ENCODE assay signal across 8 mouse cellular contexts in the genomic region with DNA sequence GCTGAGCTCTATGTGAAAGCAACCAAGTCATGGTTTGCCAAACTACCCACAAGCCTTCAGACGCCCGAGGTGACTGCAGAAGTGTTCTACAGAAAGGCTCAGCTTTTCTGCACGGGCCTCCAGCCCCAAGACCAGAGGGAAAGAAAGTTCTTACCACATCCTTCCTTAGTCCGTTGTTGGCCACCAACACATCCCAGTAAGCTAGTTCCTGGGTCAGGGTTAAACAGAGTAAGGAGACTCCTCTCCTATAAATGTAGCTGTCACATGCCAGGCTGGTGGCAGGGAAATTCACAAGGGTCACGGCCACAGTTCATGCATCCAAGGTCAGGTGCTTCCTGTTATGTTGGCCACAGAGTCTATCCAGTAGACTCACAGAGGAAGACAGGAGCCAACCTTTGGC. TPM values are rescaled to one million over a fixed set of nuclear protein-coding genes. Genes with fewer than 3 reads are reported as not detected.
DNase-seq lines count a peak whose midpoint lies in the region; ATAC-seq and TF ChIP-seq lines count a peak whose summit lies in the region.

No protein-coding gene starts in this region.

- no peak for ATAC-seq in kidney, embryonic 15.5 days (replicated peaks; ENCODE audit: low FRiP score)
- ATAC-seq in midbrain, embryonic 14.5 days (ENCODE audit: low FRiP score, low TSS enrichment): no peak

- H3K27ac ChIP-seq in liver, adult 2 months (replicated peaks; ENCODE audit: insufficient read depth, low read depth, low read length): peak overlapping the region; percentile 75
- peak overlapping the region; percentile 65 for H3K27ac ChIP-seq in bone marrow, adult 2 months (ENCODE audit: control insufficient read depth, insufficient read depth, low read depth, low read length, poor library complexity)
- peak overlapping the region; percentile 96; the same call in 1 of the 2 replicates for H3K27ac ChIP-seq in kidney, embryonic 15.5 days
- no peak overlapping the region for H3K27ac ChIP-seq in midbrain, embryonic 14.5 days (replicated peaks; ENCODE audit: low read depth, low read length)

- H3K36me3 ChIP-seq in liver, adult 2 months (ENCODE audit: control insufficient read depth, insufficient read depth, low read length): no peaks in the 10 kb centered on the region
- peaks cover 19% of the 10 kb centered on the region for H3K36me3 ChIP-seq in kidney, embryonic 15.5 days
- peaks cover 9% of the 10 kb centered on the region for H3K36me3 ChIP-seq in splenic B cell, adult 2 months (ENCODE audit: control insufficient read depth, insufficient read depth, low read length, poor library complexity, severe bottlenecking)
- peaks cover 9% of the 10 kb centered on the region; the same call in 1 of the 2 replicates for H3K36me3 ChIP-seq in midbrain, embryonic 14.5 days (ENCODE audit: control insufficient read depth, insufficient read depth, low read length)

- no peaks in the 10 kb centered on the region for H3K9me3 ChIP-seq in kidney, embryonic 15.5 days (replicated peaks)
- no peaks in the 10 kb centered on the region for H3K9me3 ChIP-seq in midbrain, embryonic 14.5 days (ENCODE audit: control insufficient read depth, low read length)

- H3K4me3 ChIP-seq in liver, adult 2 months (ENCODE audit: insufficient read depth, low read depth, low read length): no peak overlapping the region
- no peak overlapping the region for H3K4me3 ChIP-seq in bone marrow, adult 2 months (replicated peaks; ENCODE audit: control insufficient read depth, low read depth, low read length)
- no peak overlapping the region for H3K4me3 ChIP-seq in kidney, embryonic 15.5 days (replicated peaks)
- no peak overlapping the region for H3K4me3 ChIP-seq in midbrain, embryonic 14.5 days (replicated peaks; ENCODE audit: low read depth, low read length)

- no peak for TF ChIP-seq POLR2A in liver, adult 2 months (IDR thresholded peaks at IDR 0.05; ENCODE audit: extremely low read depth, insufficient read depth, low read length)
- no peak for TF ChIP-seq POLR2A in bone marrow, adult 2 months (IDR thresholded peaks at IDR 0.05; ENCODE audit: borderline replicate concordance, control insufficient read depth, low read depth, low read length)

- no peaks in the 10 kb centered on the region for H3K79me2 ChIP-seq in liver, adult 2 months (ENCODE audit: control insufficient read depth, insufficient read depth, low read length)

- no peaks in the 10 kb centered on the region for H3K27me3 ChIP-seq in liver, adult 2 months (ENCODE audit: control insufficient read depth, insufficient read depth, low read length)
- H3K27me3 ChIP-seq in kidney, embryonic 15.5 days: no peaks in the 10 kb centered on the region
- H3K27me3 ChIP-seq in splenic B cell, adult 2 months (ENCODE audit: control insufficient read depth, insufficient read depth, low read length, poor library complexity, severe bottlenecking): no peaks in the 10 kb centered on the region
- H3K27me3 ChIP-seq in midbrain, embryonic 14.5 days (ENCODE audit: control insufficient read depth, insufficient read depth, low read length): no peaks in the 10 kb centered on the region

- peak; percentile 25 for DNase-seq in liver, adult 2 months (ENCODE audit: extremely low read depth, low read depth, low spot score)
- no peak for DNase-seq in liver
- DNase-seq in splenic B cell, adult 2 months (ENCODE audit: low read depth, low spot score): peak; percentile 70
- DNase-seq in urinary bladder, postnatal 14 days (ENCODE audit: low spot score): no peak
- no peak for DNase-seq in cerebellum, adult 11-12 months
- no peak for DNase-seq in midbrain, embryonic 14.5 days

- WGBS in liver, adult 2 months: 68% methylated on average over 5 of the region's 5 CpGs
- 12% methylated on average over 5 of the region's 5 CpGs for WGBS in bone marrow, adult 2 months
- 77% methylated on average over 5 of the region's 5 CpGs for WGBS in kidney, embryonic 15.5 days
- WGBS in midbrain, embryonic 14.5 days: 94% methylated on average over 5 of the region's 5 CpGs

- H3K4me1 ChIP-seq in liver, adult 2 months (ENCODE audit: control insufficient read depth, insufficient read depth, low read length): peaks cover 2% of the 10 kb centered on the region
- peaks cover 24% of the 10 kb centered on the region for H3K4me1 ChIP-seq in bone marrow, adult 2 months (ENCODE audit: control insufficient read depth, insufficient read depth, low read length)
- H3K4me1 ChIP-seq in kidney, embryonic 15.5 days: peaks cover 54% of the 10 kb centered on the region
- H3K4me1 ChIP-seq in midbrain, embryonic 14.5 days (ENCODE audit: control insufficient read depth, insufficient read depth, low read length): 0 out of 2 replicates have a peak, but pooled peaks cover 3% of the 10 kb centered on the region

- no peak overlapping the region for H3K9ac ChIP-seq in liver, adult 2 months (ENCODE audit: low read depth, low read length)
- H3K9ac ChIP-seq in kidney, embryonic 15.5 days: no peak overlapping the region
- H3K9ac ChIP-seq in midbrain, embryonic 14.5 days (replicated peaks; ENCODE audit: low read length): no peak overlapping the region

- no peak overlapping the region for H3K4me2 ChIP-seq in kidney, embryonic 15.5 days
- H3K4me2 ChIP-seq in midbrain, embryonic 14.5 days (ENCODE audit: low read length): no peak overlapping the region

- TF ChIP-seq CTCF in liver, adult 2 months (IDR thresholded peaks at IDR 0.05; ENCODE audit: low read depth, low read length): no peak
- no peak for TF ChIP-seq CTCF in bone marrow, adult 2 months (IDR thresholded peaks at IDR 0.05; ENCODE audit: control insufficient read depth, insufficient read depth, low read length)

RNA-seq across cellular contexts. Expression of gene Plekho2, which starts 27.7 kb away (rescaled TPM):
- 1.4 and 2.2 TPM in 2 replicates for total RNA-seq in liver, adult 2 months (2014; rRNA removed)
- 2.9 and 5.4 TPM in 2 replicates for polyA plus RNA-seq in liver, adult 2 months (2012; rRNA removed)
- polyA plus RNA-seq in bone marrow, adult 2 months (2011; ENCODE audit: insufficient read depth, insufficient read length, low replicate concordance, missing spikeins): 25.7 and 55.0 TPM in 2 replicates
- polyA plus RNA-seq in kidney, embryonic 15.5 days (2015; fragmentation: Nextera tagmentation; extraction: Ambion mirVana): 14.9 and 20.0 TPM in 2 replicates
- polyA plus RNA-seq in midbrain, embryonic 14.5 days (2014; fragmentation: Nextera tagmentation; extraction: Ambion mirVana): 2.9 and 4.6 TPM in 2 replicates

RNA-seq across cellular contexts. Expression of gene Ankdd1a, which starts 32.1 kb away (rescaled TPM):
- not detected in 2 replicates for total RNA-seq in liver, adult 2 months (2014; rRNA removed)
- polyA plus RNA-seq in liver, adult 2 months (2012; rRNA removed): not detected in 2 replicates
- 1.2 TPM in 1 of 2 replicates, not detected in the other for polyA plus RNA-seq in bone marrow, adult 2 months (2011; ENCODE audit: insufficient read depth, insufficient read length, low replicate concordance, missing spikeins)
- not detected in 2 replicates for polyA plus RNA-seq in kidney, embryonic 15.5 days (2015; fragmentation: Nextera tagmentation; extraction: Ambion mirVana)
- 0.55 and 1.00 TPM in 2 replicates for polyA plus RNA-seq in midbrain, embryonic 14.5 days (2014; fragmentation: Nextera tagmentation; extraction: Ambion mirVana)

RNA-seq across cellular contexts. Expression of gene Pif1, which starts 34.8 kb away (rescaled TPM):
- 0.20 TPM in 1 of 2 replicates, not detected in the other for total RNA-seq in liver, adult 2 months (2014; rRNA removed)
- 0.04 TPM in 1 of 2 replicates, not detected in the other for polyA plus RNA-seq in liver, adult 2 months (2012; rRNA removed)
- 16.5 and 29.8 TPM in 2 replicates for polyA plus RNA-seq in bone marrow, adult 2 months (2011; ENCODE audit: insufficient read depth, insufficient read length, low replicate concordance, missing spikeins)
- polyA plus RNA-seq in kidney, embryonic 15.5 days (2015; fragmentation: Nextera tagmentation; extraction: Ambion mirVana): 12.7 and 17.5 TPM in 2 replicates
- 1.5 and 2.6 TPM in 2 replicates for polyA plus RNA-seq in midbrain, embryonic 14.5 days (2014; fragmentation: Nextera tagmentation; extraction: Ambion mirVana)

Comparison
In these comparisons a context has a peak if more than half of its experiments do, and no peak if none do; other contexts are left out.
1. DNase-seq: peak in liver, adult 2 months (single experiment) and splenic B cell, adult 2 months (single experiment); none in liver (single experiment), urinary bladder, postnatal 14 days (single experiment), cerebellum, adult 11-12 months (single experiment) and midbrain, embryonic 14.5 days (single experiment).